Mouse (Mus musculus): ENCODE measurements around the gene Wapl. TPM values are rescaled to one million over a fixed set of nuclear protein-coding genes. Genes with fewer than 3 reads are reported as not detected.

Wapl gene
- total and polyA plus RNA-seq, 3 experiments = 80.4 to 221 (median 100) TPM

DNA sequence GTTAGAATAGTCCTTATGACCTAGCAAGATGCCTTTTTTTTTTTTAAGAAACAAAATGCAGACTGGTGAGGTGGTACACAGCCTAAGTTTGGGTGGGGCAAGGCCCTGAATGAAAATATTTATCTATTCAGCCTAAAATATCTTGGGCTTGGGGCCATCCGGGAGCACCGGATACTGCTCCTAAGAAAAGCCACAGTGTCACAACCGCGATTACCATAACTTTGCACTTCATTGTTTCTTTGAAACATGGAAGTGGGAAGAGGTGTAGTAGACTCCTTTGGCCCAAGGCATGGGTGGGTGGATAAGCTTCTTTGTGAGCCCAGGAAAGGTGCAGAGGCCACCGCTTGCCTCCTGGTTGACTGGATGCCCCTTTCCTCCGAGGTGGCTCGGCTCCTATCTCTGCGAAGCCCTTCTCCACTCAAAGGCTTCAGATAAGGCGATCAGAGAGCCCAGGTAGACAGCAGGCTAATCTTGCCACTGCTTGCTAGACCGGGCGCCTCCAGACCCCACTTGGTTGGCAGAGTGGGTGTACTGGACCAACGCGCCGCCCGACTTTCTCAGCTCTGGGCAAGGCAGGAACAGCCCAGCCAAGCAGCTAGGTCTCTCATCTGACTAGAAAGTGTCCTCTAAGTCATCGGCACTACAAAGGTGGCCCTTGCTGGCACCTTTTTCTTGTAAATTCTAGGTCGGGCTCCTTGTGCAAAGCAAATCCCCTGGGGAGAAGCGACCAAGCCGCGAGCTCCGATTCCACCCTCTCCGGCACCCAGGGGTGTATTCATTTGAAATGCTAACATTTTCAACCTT, 12.7 kb upstream of the Wapl start (continued):
- peak; percentile 38; the same call in 1 of the 2 replicates for TF ChIP-seq NELFE (IDR thresholded peaks at IDR 0.05; ENCODE audit: low read depth, low read length)
- TF ChIP-seq ZNF384 (IDR thresholded peaks at IDR 0.05; ENCODE audit: low read depth, low read length) = peak; percentile 94
- peak; percentile 54; the same call in 1 of the 2 replicates for TF ChIP-seq MXI1 (IDR thresholded peaks at IDR 0.05; ENCODE audit: low read depth, low read length)
- no peak; the same call in 1 of the 2 replicates for TF ChIP-seq ZKSCAN1 (IDR thresholded peaks at IDR 0.05; ENCODE audit: low read depth, low read length)
- TF ChIP-seq NRF1 (IDR thresholded peaks at IDR 0.05; ENCODE audit: insufficient read depth, low read depth, low read length, poor library complexity, severe bottlenecking) = no peak
- TF ChIP-seq USF2 (IDR thresholded peaks at IDR 0.05; ENCODE audit: borderline replicate concordance in 1 of 2, insufficient read depth in 1 of 2, low read depth in 1 of 2, low read length in 2 of 2) = no peak
- 0 out of 2 replicates have a peak, but pooled peaks have one; percentile 75 for TF ChIP-seq MAZ (IDR thresholded peaks at IDR 0.05; ENCODE audit: low read depth, low read length)
- TF ChIP-seq USF1 (IDR thresholded peaks at IDR 0.05; ENCODE audit: low read depth, low read length) = 0 out of 2 replicates have a peak, but pooled peaks have one; percentile 6
- TF ChIP-seq POLR2AphosphoS2 (IDR thresholded peaks at IDR 0.05; ENCODE audit: low read length) = no peak
- TF ChIP-seq CTCF (IDR thresholded peaks at IDR 0.05 in 2 of 3, conservative IDR thresholded peaks at IDR 0.05 in 1 of 3; ENCODE audit: control insufficient read depth in 1 of 3, insufficient read depth in 1 of 3, low read depth in 2 of 3, low read length in 3 of 3, poor library complexity in 1 of 3, severe bottlenecking in 1 of 3) = no peak
- TF ChIP-seq EP300 (IDR thresholded peaks at IDR 0.05; ENCODE audit: low read depth in 1 of 2, low read length in 2 of 2) = peak in 1 of 2 experiments; percentile 1; a peak in 2 of 4 replicates
- TF ChIP-seq TCF12 (IDR thresholded peaks at IDR 0.05; ENCODE audit: low read depth, low read length) = no peak
- peak; percentile 12; the same call in 1 of the 2 replicates for TF ChIP-seq ZC3H11A (IDR thresholded peaks at IDR 0.05; ENCODE audit: low read depth, low read length)
- peak; percentile 60 for TF ChIP-seq SIN3A (IDR thresholded peaks at IDR 0.05; ENCODE audit: low read length)
- TF ChIP-seq HCFC1 (IDR thresholded peaks at IDR 0.05; ENCODE audit: low read depth, low read length) = peak; percentile 21; the same call in 1 of the 2 replicates
- no peak for TF ChIP-seq UBTF (IDR thresholded peaks at IDR 0.05; ENCODE audit: borderline replicate concordance, insufficient read depth, low read depth, low read length)
- TF ChIP-seq GATA1 (IDR thresholded peaks at IDR 0.05; ENCODE audit: low read depth, low read length) = no peak
- no peak for TF ChIP-seq BHLHE40 (IDR thresholded peaks at IDR 0.05; ENCODE audit: borderline replicate concordance, low read depth, low read length)
- peak; percentile 23; the same call in 1 of the 2 replicates for TF ChIP-seq ZMIZ1 (IDR thresholded peaks at IDR 0.05; ENCODE audit: low read depth, low read length)
- no peak for TF ChIP-seq CHD2 (IDR thresholded peaks at IDR 0.05; ENCODE audit: low read length)
- TF ChIP-seq JUND (IDR thresholded peaks at IDR 0.05; ENCODE audit: low read depth, low read length) = no peak
